Mouse (Mus musculus) liver, adult 2 months (tissue): ENCODE results near the gene Abca15.

Experiments used
- CTCF ChIP-seq: fragments of 200-500 bp; IDR thresholded peaks from 2 replicates; pipeline ENCODE4 v1.5.1; 2011; ENCODE audit warnings: low read depth, low read length, control low read depth
- POLR2A ChIP-seq: fragments of 200-500 bp; IDR thresholded peaks from 2 replicates; pipeline ENCODE4 v1.6.1; 2011; ENCODE audit warnings: low read length, control low read depth; ENCODE audit not compliant: insufficient read depth; ENCODE audit errors: extremely low read depth

GRCm38 (mm10) chr7:120328087-120328793 is at the start of gene Abca15:
- TF ChIP-seq CTCF (no peak), POLR2A (no peak)
